Mouse (Mus musculus) CH12.LX (cell line): ENCODE measurements around the gene 6330403K07Rik. TPM values are rescaled to one million over a fixed set of nuclear protein-coding genes. Genes with fewer than 3 reads are reported as not detected.

Experiments
- DNase-seq: peaks from one replicate; pipeline ENCODE4 v3.0.0-alpha.2; 2013; ENCODE audit errors: extremely low read depth
- H3K27ac ChIP-seq: 2 replicates; pipeline ENCODE4 v1.5.1; 2012; ENCODE audit warnings: low read depth, mild to moderate bottlenecking, control low read depth, moderate library complexity; ENCODE audit not compliant: insufficient read depth
- H3K27me3 ChIP-seq: replicated peaks from 2 replicates; pipeline ENCODE3; 2012; ENCODE audit warnings: inconsistent platforms
- H3K36me3 ChIP-seq, 2 experiments: replicated peaks in 1 of 2; 2 replicates each; pipeline versions ENCODE3 to v1.6.1; 2012; ENCODE audit warnings: inconsistent platforms in 1 of 2, low read length in 1 of 2, mild to moderate bottlenecking in 1 of 2, mixed read lengths in 1 of 2, moderate library complexity in 1 of 2; ENCODE audit not compliant: control insufficient read depth in 1 of 2, insufficient read depth in 1 of 2
- H3K4me1 ChIP-seq, 2 experiments: 2 replicates each; pipeline ENCODE4 v1.6.1; 2012; ENCODE audit warnings: inconsistent platforms in 1 of 2, moderate library complexity in 1 of 2; ENCODE audit not compliant: insufficient read depth in 2 of 2, control insufficient read depth in 1 of 2
- H3K4me2 ChIP-seq: 2 replicates; pipeline ENCODE4 v1.6.1; 2012; ENCODE audit warnings: low read depth, mild to moderate bottlenecking, control low read depth; ENCODE audit not compliant: poor library complexity, insufficient read depth, severe bottlenecking
- H3K4me3 ChIP-seq, 3 experiments: fragments of 150-350 bp in 1 of 3; sonication (generic) in 1 of 3; replicated peaks in 1 of 3; 2 replicates each; pipeline versions ENCODE3 to v1.5.1; 2011 to 2012; ENCODE audit warnings: low read depth in 2 of 3, low read length in 2 of 3, mild to moderate bottlenecking in 2 of 3, moderate library complexity in 2 of 3, control low read depth in 1 of 3, improper control_type of control experiment in 1 of 3, inconsistent platforms in 1 of 3, mixed read lengths in 1 of 3; ENCODE audit not compliant: poor library complexity in 1 of 3
- H3K79me2 ChIP-seq: replicated peaks from 2 replicates; pipeline ENCODE4 v1.6.1; 2012; ENCODE audit warnings: mild to moderate bottlenecking, moderate library complexity; ENCODE audit not compliant: control insufficient read depth, poor library complexity, insufficient read depth, severe bottlenecking; ENCODE audit errors: extremely low read depth
- H3K9ac ChIP-seq: 2 replicates; pipeline ENCODE4 v1.6.1; 2012; ENCODE audit warnings: low read depth, mild to moderate bottlenecking, control low read depth, moderate library complexity; ENCODE audit not compliant: insufficient read depth
- H3K9me3 ChIP-seq: replicated peaks from 2 replicates; pipeline ENCODE3; 2012; ENCODE audit warnings: low read length, inconsistent platforms, mixed read lengths
- BHLHE40 ChIP-seq: IDR thresholded peaks from 2 replicates; pipeline ENCODE4 v1.6.1; 2011; ENCODE audit warnings: mild to moderate bottlenecking, low read depth, low read length, improper control_type of control experiment
- CHD2 ChIP-seq: IDR thresholded peaks from 2 replicates; pipeline ENCODE4 v1.6.1; 2011; ENCODE audit warnings: low read length, improper control_type of control experiment
- E2F4 ChIP-seq: IDR thresholded peaks from 2 replicates; pipeline ENCODE4 v1.6.1; 2011; ENCODE audit warnings: low read depth, low read length, improper control_type of control experiment; ENCODE audit not compliant: insufficient replicate concordance
- ELF1 ChIP-seq: IDR thresholded peaks from 2 replicates; pipeline ENCODE4 v1.6.1; 2014; ENCODE audit warnings: low read depth, mild to moderate bottlenecking, inconsistent platforms, low read length, improper control_type of control experiment
- EP300 ChIP-seq: IDR thresholded peaks from 2 replicates; pipeline ENCODE4 v1.6.1; 2011; ENCODE audit warnings: low read length, improper control_type of control experiment
- ETS1 ChIP-seq: conservative IDR thresholded peaks from 2 replicates; pipeline ENCODE4 v1.6.1; 2012; ENCODE audit warnings: low read depth, mild to moderate bottlenecking, inconsistent platforms, low read length, improper control_type of control experiment, moderate library complexity
- HCFC1 ChIP-seq: IDR thresholded peaks from 2 replicates; pipeline ENCODE4 v1.6.1; 2012; ENCODE audit warnings: low read depth, mild to moderate bottlenecking, inconsistent platforms, low read length, improper control_type of control experiment
- JUN ChIP-seq: IDR thresholded peaks from 2 replicates; pipeline ENCODE4 v1.6.1; 2011; ENCODE audit warnings: low read depth, mild to moderate bottlenecking, low read length, improper control_type of control experiment, moderate library complexity; ENCODE audit not compliant: insufficient read depth
- MAFK ChIP-seq: IDR thresholded peaks from 2 replicates; pipeline ENCODE4 v1.6.1; 2011; ENCODE audit warnings: low read length, improper control_type of control experiment; ENCODE audit not compliant: insufficient replicate concordance
- MAX ChIP-seq: IDR thresholded peaks from 2 replicates; pipeline ENCODE4 v1.6.1; 2011; ENCODE audit warnings: low read length, improper control_type of control experiment
- MEF2A ChIP-seq: IDR thresholded peaks from 2 replicates; pipeline ENCODE4 v1.6.1; 2014; ENCODE audit warnings: low read depth, mild to moderate bottlenecking, inconsistent platforms, low read length, improper control_type of control experiment, borderline replicate concordance
- MYC ChIP-seq: IDR thresholded peaks from 2 replicates; pipeline ENCODE4 v1.6.1; 2011; ENCODE audit warnings: low read depth, mild to moderate bottlenecking, improper control_type of control experiment, low read length
- NRF1 ChIP-seq: IDR thresholded peaks from 2 replicates; pipeline ENCODE4 v1.6.1; 2014; ENCODE audit warnings: low read depth, mild to moderate bottlenecking, inconsistent platforms, low read length, improper control_type of control experiment, moderate library complexity
- SMC3 ChIP-seq: IDR thresholded peaks from 2 replicates; pipeline ENCODE4 v1.6.1; 2011; ENCODE audit warnings: low read depth, low read length, improper control_type of control experiment
- TCF12 ChIP-seq: IDR thresholded peaks from 2 replicates; pipeline ENCODE4 v1.6.1; 2014; ENCODE audit warnings: low read depth, mild to moderate bottlenecking, inconsistent platforms, low read length, improper control_type of control experiment
- UBTF ChIP-seq: IDR thresholded peaks from 2 replicates; pipeline ENCODE4 v1.6.1; 2012; ENCODE audit warnings: low read depth, mild to moderate bottlenecking, inconsistent platforms, low read length, improper control_type of control experiment, moderate library complexity
- USF1 ChIP-seq: IDR thresholded peaks from 2 replicates; pipeline ENCODE4 v1.6.1; 2014; ENCODE audit warnings: low read depth, mild to moderate bottlenecking, inconsistent platforms, low read length, improper control_type of control experiment
- USF2 ChIP-seq: conservative IDR thresholded peaks from 2 replicates; pipeline ENCODE4 v1.6.1; 2011; ENCODE audit warnings: low read depth, low read length, improper control_type of control experiment
- ZC3H11A ChIP-seq: IDR thresholded peaks from 2 replicates; pipeline ENCODE4 v1.6.1; 2012; ENCODE audit warnings: low read depth, mild to moderate bottlenecking, inconsistent platforms, low read length, improper control_type of control experiment
- ZKSCAN1 ChIP-seq: IDR thresholded peaks from 2 replicates; pipeline ENCODE4 v1.6.1; 2012; ENCODE audit warnings: low read depth, inconsistent platforms, low read length, improper control_type of control experiment, borderline replicate concordance
- ZMIZ1 ChIP-seq: IDR thresholded peaks from 2 replicates; pipeline ENCODE4 v1.6.1; 2012; ENCODE audit warnings: low read depth, mild to moderate bottlenecking, inconsistent platforms, low read length, improper control_type of control experiment
- ZNF384 ChIP-seq: IDR thresholded peaks from 2 replicates; pipeline ENCODE4 v1.6.1; 2012; ENCODE audit warnings: low read depth, low read length, improper control_type of control experiment, inconsistent platforms
- dilution Hi-C: fragments of 300-500 bp; cut with MboI; formaldehyde crosslinking; loops from 2 replicates; pipeline ENCODE4 v1.14.3; 2020; ENCODE audit warnings: low sequenced_read_pairs; ENCODE audit not compliant: extremely low pct_unique_long_range_greater_than_20kb, extremely low pct_ligation_motif_present
- in situ Hi-C: fragments of 300-500 bp; cut with MboI; formaldehyde crosslinking; loops from 3 replicates; pipeline ENCODE4 v1.14.3; 2019; ENCODE audit warnings: low sequenced_read_pairs, low pct_ligation_motif_present, low pct_unique_long_range_greater_than_20kb, mixed read lengths
- polyA plus RNA-seq: library from polyadenylated mRNA; unstranded; fragments of >175 nt; gene quantifications from 2 replicates; pipeline ENCODE4 v1.2.1, GENCODE M21; 2012; ENCODE audit warnings: low read depth; ENCODE audit not compliant: insufficient read length
- total RNA-seq, 2 experiments: library from RNA; depleted of rRNA; stranded (reverse); fragments of 300-350 nt in 1 of 2; fragments of >200 nt in 1 of 2; gene quantifications; 2 replicates each; pipeline ENCODE4 v1.2.3; 2012 to 2014

The 6330403K07Rik gene
- total and polyA plus RNA-seq, 3 experiments = 0.20 TPM; not detected in 2

DNA sequence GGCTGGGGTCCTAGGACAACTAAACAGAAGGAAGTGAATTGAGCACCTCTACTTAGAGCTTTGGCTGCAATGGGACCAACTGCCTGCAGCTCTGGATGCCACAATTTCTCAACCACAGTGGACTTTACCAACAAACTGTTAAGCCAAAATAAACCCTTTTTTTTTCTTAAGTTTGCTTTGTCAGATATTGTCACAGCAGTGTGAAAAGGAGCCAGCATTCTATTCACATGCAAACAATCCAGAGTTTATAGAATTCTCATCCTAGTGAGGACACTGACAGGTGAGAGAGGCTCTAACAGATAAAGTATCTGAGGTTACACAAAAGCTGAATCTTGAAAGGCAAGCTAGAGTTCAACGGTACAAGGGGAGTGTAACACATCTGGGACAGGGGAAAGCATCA is 16.3 kb downstream of the 6330403K07Rik start:
- no peak for DNase-seq
- Histone ChIP-seq H3K4me3 (no peak overlapping the region), H3K4me2 (0 out of 2 replicates have a peak overlapping the region, but pooled peaks have one; percentile 44), H3K4me1 (peaks cover 8 to 47% of the 10 kb centered on the region in 2 experiments), H3K9me3 (no peaks in the 10 kb centered on the region), H3K27me3 (no peaks in the 10 kb centered on the region), H3K36me3 (peaks cover 17 to 60% of the 10 kb centered on the region in 2 experiments), H3K9ac (peak overlapping the region; percentile 13; the same call in 1 of the 2 replicates), H3K79me2 (peaks cover 64% of the 10 kb centered on the region), H3K27ac (no peak overlapping the region)
- no peak for TF ChIP-seq ZKSCAN1
- TF ChIP-seq ZNF384 = no peak
- no peak for TF ChIP-seq SMC3
- TF ChIP-seq EP300 = no peak
- TF ChIP-seq USF2 = no peak
- no peak for TF ChIP-seq ETS1
- TF ChIP-seq TCF12 = no peak
- TF ChIP-seq JUN = no peak
- no peak for TF ChIP-seq NRF1
- no peak for TF ChIP-seq UBTF
- TF ChIP-seq ZMIZ1 = no peak
- dilution Hi-C loops (no loop called here), in situ Hi-C loops (no loop called here)

- dilution Hi-C loops = no loop called here
- no peak overlapping the region for H3K27ac ChIP-seq
- in situ Hi-C loops = no loop called here
Measured at GRCm38 (mm10) chr11:71012743-71013142, 20.6 kb downstream of the 6330403K07Rik start.

DNA sequence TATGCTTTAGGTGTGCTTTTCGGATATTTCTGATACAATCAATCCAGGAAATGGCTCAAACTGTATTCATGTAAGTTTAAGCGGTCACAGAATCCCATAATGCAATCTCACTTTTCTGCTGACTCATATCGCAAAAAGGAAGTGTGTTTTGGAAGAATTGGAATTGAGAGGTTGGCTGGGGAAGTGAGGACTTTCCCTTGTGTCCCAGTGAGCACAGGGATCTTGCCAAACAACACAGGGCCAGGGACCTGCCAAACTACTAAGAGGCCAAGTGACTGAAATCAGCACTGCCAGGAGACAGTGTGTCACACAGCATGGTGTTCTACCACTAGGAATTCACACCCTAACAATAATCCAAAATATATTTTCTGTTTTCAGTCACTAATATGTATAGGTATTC is 25.0 kb downstream of the 6330403K07Rik start:
- dilution Hi-C loops = no loop called here

More at GRCm38 (mm10) chr11:71012743-71013142, 20.6 kb downstream of the 6330403K07Rik start:
- H3K4me2 ChIP-seq = no peak overlapping the region
- no peak overlapping the region for H3K4me3 ChIP-seq
- peaks cover 47 to 90% of the 10 kb centered on the region in 2 experiments for H3K36me3 ChIP-seq
- no peak overlapping the region for H3K9ac ChIP-seq
- H3K4me1 ChIP-seq = peaks cover 8 to 27% of the 10 kb centered on the region in 2 experiments
- H3K79me2 ChIP-seq = peaks cover 33% of the 10 kb centered on the region
- H3K27me3 ChIP-seq = no peaks in the 10 kb centered on the region
- TF ChIP-seq CHD2 (no peak), BHLHE40 (no peak), ZC3H11A (no peak), ZMIZ1 (no peak)
- no peaks in the 10 kb centered on the region for H3K9me3 ChIP-seq
- no peak for DNase-seq

More for the DNA sequence above, 25.0 kb downstream of the 6330403K07Rik start:
- TF ChIP-seq MEF2A (no peak), MAFK (0 out of 2 replicates have a peak, but pooled peaks have one; percentile 13), MYC (no peak), HCFC1 (no peak), USF2 (no peak), E2F4 (no peak), USF1 (no peak), MAX (no peak), ELF1 (no peak)
- Histone ChIP-seq H3K27me3 (no peaks in the 10 kb centered on the region), H3K4me2 (no peak overlapping the region), H3K9me3 (no peaks in the 10 kb centered on the region), H3K36me3 (peaks cover 39 to 66% of the 10 kb centered on the region in 2 experiments), H3K27ac (no peak overlapping the region), H3K9ac (no peak overlapping the region), H3K79me2 (peaks cover 11% of the 10 kb centered on the region), H3K4me1 (peaks cover 0 to 10% of the 10 kb centered on the region in 2 experiments; a peak in 2 of 4 replicates), H3K4me3 (no peak overlapping the region)
- DNase-seq = no peak
- in situ Hi-C loops = no loop called here
